Mouse (Mus musculus): ENCODE measurements around the gene Prdm1. TPM values are rescaled to one million over a fixed set of nuclear protein-coding genes. Genes with fewer than 3 reads are reported as not detected.

Gene Prdm1
- total and polyA plus RNA-seq, 3 experiments = 4.7 to 13.6 (median 8.0) TPM

DNA sequence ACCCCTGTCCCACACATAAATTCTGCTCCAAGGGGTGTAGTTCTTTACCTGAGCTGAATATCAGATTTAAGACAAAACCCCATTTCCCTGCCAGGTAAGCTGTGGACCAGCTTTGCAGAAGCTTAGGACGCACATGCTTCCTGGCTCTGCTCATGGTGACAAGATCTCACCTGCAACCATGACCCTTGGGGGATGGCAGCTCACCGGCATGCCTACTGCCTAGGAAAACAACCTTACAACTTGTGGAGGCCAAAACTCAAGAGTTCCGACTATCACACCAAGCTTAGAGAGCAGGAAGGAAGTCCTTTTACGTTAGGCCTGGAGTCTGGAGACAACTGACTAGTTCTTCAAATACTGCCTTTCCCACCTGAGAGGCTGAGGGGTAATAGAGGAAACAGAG lies 64.4 kb downstream of the Prdm1 start:
- H3K27ac ChIP-seq (ENCODE audit: insufficient read depth, low read depth) = no peak overlapping the region
- no peak overlapping the region for H3K4me2 ChIP-seq (ENCODE audit: insufficient read depth, low read depth, poor library complexity, severe bottlenecking)
- no peaks in the 10 kb centered on the region for H3K36me3 ChIP-seq (replicated peaks in 1 of 2; ENCODE audit: control insufficient read depth in 1 of 2, insufficient read depth in 1 of 2, low read length in 1 of 2)
- no peak overlapping the region for H3K9ac ChIP-seq (ENCODE audit: insufficient read depth, low read depth)
- H3K4me3 ChIP-seq (replicated peaks in 1 of 3; ENCODE audit: low read depth in 2 of 3, low read length in 2 of 3, poor library complexity in 1 of 3) = no peak overlapping the region
- peaks cover 0 to 13% of the 10 kb centered on the region in 2 experiments; a peak in 2 of 4 replicates for H3K4me1 ChIP-seq (ENCODE audit: control insufficient read depth in 1 of 2, insufficient read depth in 2 of 2)
- dilution Hi-C loops (cut with MboI; ENCODE audit: extremely low pct_ligation_motif_present, extremely low pct_unique_long_range_greater_than_20kb, low sequenced_read_pairs) (no loop called here), in situ Hi-C loops (cut with MboI; ENCODE audit: low pct_ligation_motif_present, low pct_unique_long_range_greater_than_20kb, low sequenced_read_pairs) (no loop called here)
- H3K9me3 ChIP-seq (replicated peaks; ENCODE audit: low read length) = no peaks in the 10 kb centered on the region
- H3K27me3 ChIP-seq (replicated peaks) = no peaks in the 10 kb centered on the region
- H3K79me2 ChIP-seq (replicated peaks; ENCODE audit: control insufficient read depth, extremely low read depth, insufficient read depth, poor library complexity, severe bottlenecking) = no peaks in the 10 kb centered on the region
- DNase-seq (ENCODE audit: extremely low read depth) = no peak
- TF ChIP-seq RCOR1 (conservative IDR thresholded peaks at IDR 0.05; ENCODE audit: low read depth, low read length) (no peak), USF1 (IDR thresholded peaks at IDR 0.05; ENCODE audit: low read depth, low read length) (no peak), UBTF (IDR thresholded peaks at IDR 0.05; ENCODE audit: low read depth, low read length) (no peak), POLR2AphosphoS2 (IDR thresholded peaks at IDR 0.05; ENCODE audit: low read depth, low read length) (no peak), POLR2A (IDR thresholded peaks at IDR 0.05; ENCODE audit: low read depth, low read length) (no peak), ZC3H11A (IDR thresholded peaks at IDR 0.05; ENCODE audit: low read depth, low read length) (no peak), E2F4 (IDR thresholded peaks at IDR 0.05; ENCODE audit: insufficient replicate concordance, low read depth, low read length) (no peak), CTCF (conservative IDR thresholded peaks at IDR 0.05 in 1 of 2, IDR thresholded peaks at IDR 0.05 in 1 of 2; ENCODE audit: low read depth in 2 of 2, low read length in 2 of 2) (no peak), ETS1 (conservative IDR thresholded peaks at IDR 0.05; ENCODE audit: low read depth, low read length) (no peak), IRF4 (IDR thresholded peaks at IDR 0.05; ENCODE audit: low read depth, low read length) (no peak), MAZ (IDR thresholded peaks at IDR 0.05; ENCODE audit: low read depth, low read length) (no peak), ZKSCAN1 (IDR thresholded peaks at IDR 0.05; ENCODE audit: borderline replicate concordance, low read depth, low read length) (no peak), HCFC1 (IDR thresholded peaks at IDR 0.05; ENCODE audit: low read depth, low read length) (no peak), KAT2A (IDR thresholded peaks at IDR 0.05; ENCODE audit: insufficient replicate concordance, low read length) (no peak), CHD1 (IDR thresholded peaks at IDR 0.05; ENCODE audit: low read depth, low read length) (no peak), SIN3A (IDR thresholded peaks at IDR 0.05; ENCODE audit: low read length) (no peak), JUND (conservative IDR thresholded peaks at IDR 0.05; ENCODE audit: low read depth, low read length) (no peak), TBP (conservative IDR thresholded peaks at IDR 0.05; ENCODE audit: low read depth, low read length) (no peak), JUN (IDR thresholded peaks at IDR 0.05; ENCODE audit: insufficient read depth, low read depth, low read length) (no peak)

DNA sequence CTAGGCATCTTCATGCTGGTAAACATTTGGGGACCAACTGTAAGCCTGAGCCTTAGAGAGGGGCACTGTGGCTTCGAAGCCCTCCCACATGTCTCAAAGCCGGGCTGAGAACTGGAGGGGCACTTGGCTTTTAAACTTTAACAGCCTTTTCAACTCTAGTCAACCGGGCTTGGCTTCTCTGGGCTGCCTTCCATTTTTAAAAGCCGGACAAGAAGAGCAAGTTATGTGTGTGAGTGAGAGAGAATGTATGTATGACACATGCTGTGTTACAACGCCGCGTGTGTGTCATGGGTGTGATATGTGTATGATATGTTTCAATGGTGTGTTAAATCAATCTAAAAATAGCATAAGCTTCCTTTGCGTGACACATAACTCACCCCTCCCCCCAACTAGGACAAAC lies 66.0 kb downstream of the Prdm1 start:
- TF ChIP-seq CTCF (conservative IDR thresholded peaks at IDR 0.05 in 1 of 2, IDR thresholded peaks at IDR 0.05 in 1 of 2; ENCODE audit: low read depth in 2 of 2, low read length in 2 of 2) (no peak), RCOR1 (conservative IDR thresholded peaks at IDR 0.05; ENCODE audit: low read depth, low read length) (no peak), ZMIZ1 (IDR thresholded peaks at IDR 0.05; ENCODE audit: low read depth, low read length) (no peak), MXI1 (IDR thresholded peaks at IDR 0.05; ENCODE audit: low read depth, low read length) (no peak), UBTF (IDR thresholded peaks at IDR 0.05; ENCODE audit: low read depth, low read length) (no peak), BHLHE40 (IDR thresholded peaks at IDR 0.05; ENCODE audit: low read depth, low read length) (no peak), ZNF384 (IDR thresholded peaks at IDR 0.05; ENCODE audit: low read depth, low read length) (no peak)

More for the DNA sequence above, 66.0 kb downstream of the Prdm1 start:
- dilution Hi-C loops (cut with MboI; ENCODE audit: extremely low pct_ligation_motif_present, extremely low pct_unique_long_range_greater_than_20kb, low sequenced_read_pairs) (no loop called here), in situ Hi-C loops (cut with MboI; ENCODE audit: low pct_ligation_motif_present, low pct_unique_long_range_greater_than_20kb, low sequenced_read_pairs) (no loop called here)
- H3K4me3 ChIP-seq (replicated peaks in 1 of 3; ENCODE audit: low read depth in 2 of 3, low read length in 2 of 3, poor library complexity in 1 of 3) = no peak overlapping the region
- H3K27me3 ChIP-seq (replicated peaks) = no peaks in the 10 kb centered on the region
- H3K4me1 ChIP-seq (ENCODE audit: control insufficient read depth in 1 of 2, insufficient read depth in 2 of 2) = peaks cover 0 to 13% of the 10 kb centered on the region in 2 experiments; a peak in 2 of 4 replicates
- H3K27ac ChIP-seq (ENCODE audit: insufficient read depth, low read depth) = no peak overlapping the region
- H3K9me3 ChIP-seq (replicated peaks; ENCODE audit: low read length) = no peaks in the 10 kb centered on the region
- H3K9ac ChIP-seq (ENCODE audit: insufficient read depth, low read depth) = no peak overlapping the region
- no peak for DNase-seq (ENCODE audit: extremely low read depth)
- H3K4me2 ChIP-seq (ENCODE audit: insufficient read depth, low read depth, poor library complexity, severe bottlenecking) = no peak overlapping the region
- no peaks in the 10 kb centered on the region for H3K36me3 ChIP-seq (replicated peaks in 1 of 2; ENCODE audit: control insufficient read depth in 1 of 2, insufficient read depth in 1 of 2, low read length in 1 of 2)
- H3K79me2 ChIP-seq (replicated peaks; ENCODE audit: control insufficient read depth, extremely low read depth, insufficient read depth, poor library complexity, severe bottlenecking) = 0 out of 2 replicates have a peak, but pooled peaks cover 7% of the 10 kb centered on the region
